Mouse (Mus musculus) stomach, postnatal 0 days (tissue): ENCODE data around the gene Afmid.

Experiments used
- CTCF ChIP-seq: IDR thresholded peaks from 2 replicates; pipeline ENCODE4 v1.5.1; 2016; ENCODE audit warnings: antibody characterized with exemption, low read depth, mild to moderate bottlenecking, moderate library complexity
- EP300 ChIP-seq: optimal IDR thresholded peaks from 2 replicates; pipeline ENCODE3; 2016; ENCODE audit warnings: antibody characterized with exemption

GRCm38 (mm10) chr11:117880977-117881358 lies 55.2 kb downstream of the Afmid start:
- no peak for TF ChIP-seq CTCF
- TF ChIP-seq EP300, result no peak
